Mouse (Mus musculus) ovary, postnatal 10 days (tissue): ENCODE measurements around the gene Usp24.
A peak's percentile ranks its signal among the peaks of the same experiment; 100 is the strongest.

ENCODE experiments used
- DNase-seq: peaks from one replicate; pipeline ENCODE4 v3.0.0; 2022; ENCODE audit warnings: low spot score

Gene Usp24

DNA sequence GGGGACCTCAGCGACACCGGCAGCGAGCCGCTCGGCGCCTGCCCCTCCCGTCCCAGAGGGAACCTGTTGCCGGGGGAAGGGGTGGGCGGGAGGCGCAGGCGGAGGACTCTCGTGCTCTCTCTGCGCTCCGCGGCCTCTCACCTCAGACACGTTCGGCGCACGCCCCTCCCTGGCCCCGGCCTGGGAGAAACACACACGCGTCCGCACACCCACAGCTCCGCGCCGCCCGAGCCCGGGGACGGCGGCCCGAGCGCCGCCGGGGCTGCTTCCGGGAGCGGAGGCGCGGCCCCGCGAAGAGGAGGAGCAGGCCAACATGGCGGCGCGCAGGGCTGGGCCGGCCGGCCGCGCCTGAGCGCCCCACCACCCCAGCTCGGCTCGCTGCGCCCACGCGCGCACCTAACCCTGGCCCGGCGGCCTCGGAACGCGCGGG lies at the start of gene Usp24:
Gene Usp24, plus strand, starts transcription at position 293 of the 430 bp plus-strand sequence.
- peak; percentile 63 for DNase-seq

DNA sequence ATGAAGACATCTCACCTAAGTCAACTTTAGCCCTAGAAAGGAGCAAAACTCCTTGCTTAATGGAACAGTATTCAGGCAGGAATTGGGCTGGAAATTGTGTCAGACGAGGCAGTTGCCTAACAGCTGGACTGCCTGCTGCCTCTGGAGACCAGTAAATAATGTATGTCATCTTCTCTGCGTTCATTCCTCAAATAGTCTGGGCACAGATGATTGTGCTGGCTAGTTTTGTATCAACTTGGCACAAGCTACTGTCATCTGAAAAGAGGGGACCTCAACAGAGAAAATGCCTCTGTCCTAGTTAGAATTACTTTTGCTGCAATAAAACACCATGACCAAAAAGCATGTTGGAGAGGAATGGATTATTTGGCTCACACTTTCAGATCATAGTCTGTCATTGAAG lies 39.1 kb upstream of the Usp24 start:
- DNase-seq = no peak

DNA sequence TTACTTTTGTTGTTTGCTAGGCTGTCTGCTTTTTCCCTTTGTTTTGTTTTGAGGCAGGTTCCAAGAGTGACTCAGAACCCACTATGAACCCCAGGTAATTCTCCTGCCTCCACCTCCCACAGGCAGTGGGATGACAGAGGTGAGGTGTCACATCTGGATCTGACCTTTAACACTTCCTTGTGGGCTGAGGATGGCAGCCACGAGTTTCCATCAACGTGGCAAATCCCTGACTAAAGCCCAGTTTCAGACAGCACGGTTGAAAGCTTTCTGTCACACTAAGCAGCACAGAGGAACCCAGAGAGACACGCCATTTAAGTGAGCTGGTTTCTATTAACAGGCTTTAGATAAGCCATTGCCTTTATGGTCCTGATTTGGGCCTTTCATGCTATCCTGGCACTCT lies 36.8 kb upstream of the Usp24 start:
- no peak for DNase-seq

DNA sequence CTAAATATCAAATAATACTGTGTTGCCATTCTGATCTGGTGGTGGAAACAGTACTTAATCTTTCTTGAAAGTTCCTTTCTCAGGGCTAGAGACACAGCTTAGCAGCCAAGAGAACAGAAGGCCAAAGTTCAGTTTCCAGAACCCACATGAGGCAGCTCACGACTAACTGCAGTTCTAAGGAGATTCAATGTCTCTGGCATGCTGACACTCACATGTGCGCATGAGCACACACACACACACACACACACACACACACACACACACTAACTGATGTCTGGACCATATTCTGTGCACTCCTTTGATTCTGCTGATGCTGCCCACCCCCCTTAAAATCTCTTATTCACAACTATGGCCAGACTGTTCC lies 34.9 kb upstream of the Usp24 start:
- DNase-seq = no peak

DNA sequence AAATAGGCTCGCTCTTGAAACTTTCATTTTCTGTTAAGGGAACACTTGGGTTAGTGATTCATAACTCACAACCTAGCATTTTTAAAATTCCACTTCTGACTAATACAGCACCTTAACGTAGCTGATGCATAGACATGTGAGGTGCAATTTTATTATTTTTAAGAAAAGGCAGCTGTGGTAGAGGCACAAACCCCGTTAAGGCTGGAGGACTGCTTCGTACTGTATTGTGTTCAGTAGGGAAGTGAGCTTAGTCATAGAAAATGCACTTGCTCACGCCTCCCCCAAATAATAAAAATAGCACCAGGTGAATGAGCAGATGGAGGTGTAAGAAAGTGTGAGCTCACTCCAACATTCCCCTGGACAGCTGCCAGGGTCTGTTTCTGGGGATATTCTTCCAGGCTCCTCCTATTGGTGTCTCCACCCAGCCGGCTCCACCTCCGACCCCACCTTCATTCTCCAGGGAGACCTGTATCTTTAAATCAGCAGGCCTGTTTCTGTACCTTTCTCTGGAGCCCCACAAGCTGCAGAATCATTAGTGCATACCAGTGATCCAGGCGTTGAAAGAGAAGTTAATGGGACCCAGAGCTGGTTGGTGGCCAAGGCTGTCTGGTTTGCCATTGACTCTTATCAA lies 34.4 kb upstream of the Usp24 start:
- no peak for DNase-seq

DNA sequence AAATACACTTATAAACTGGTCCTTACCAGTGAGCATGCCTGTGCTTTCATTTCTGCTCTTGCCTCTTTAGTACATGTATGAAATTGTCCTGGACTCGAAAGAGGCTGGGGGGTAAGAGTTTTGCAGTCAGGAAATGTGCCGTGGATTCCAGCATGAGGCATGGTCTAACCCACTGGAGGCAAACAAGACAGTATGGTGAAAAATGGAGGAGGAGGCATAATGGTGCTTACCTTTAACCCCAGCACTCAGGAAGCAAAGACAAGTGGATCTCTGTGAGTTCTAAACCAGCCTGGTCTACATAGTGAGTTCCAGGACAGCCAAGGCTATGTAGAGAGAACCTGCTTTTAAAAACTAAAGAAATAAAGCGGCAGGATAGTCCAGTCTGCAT lies 33.9 kb upstream of the Usp24 start:
- DNase-seq = no peak

DNA sequence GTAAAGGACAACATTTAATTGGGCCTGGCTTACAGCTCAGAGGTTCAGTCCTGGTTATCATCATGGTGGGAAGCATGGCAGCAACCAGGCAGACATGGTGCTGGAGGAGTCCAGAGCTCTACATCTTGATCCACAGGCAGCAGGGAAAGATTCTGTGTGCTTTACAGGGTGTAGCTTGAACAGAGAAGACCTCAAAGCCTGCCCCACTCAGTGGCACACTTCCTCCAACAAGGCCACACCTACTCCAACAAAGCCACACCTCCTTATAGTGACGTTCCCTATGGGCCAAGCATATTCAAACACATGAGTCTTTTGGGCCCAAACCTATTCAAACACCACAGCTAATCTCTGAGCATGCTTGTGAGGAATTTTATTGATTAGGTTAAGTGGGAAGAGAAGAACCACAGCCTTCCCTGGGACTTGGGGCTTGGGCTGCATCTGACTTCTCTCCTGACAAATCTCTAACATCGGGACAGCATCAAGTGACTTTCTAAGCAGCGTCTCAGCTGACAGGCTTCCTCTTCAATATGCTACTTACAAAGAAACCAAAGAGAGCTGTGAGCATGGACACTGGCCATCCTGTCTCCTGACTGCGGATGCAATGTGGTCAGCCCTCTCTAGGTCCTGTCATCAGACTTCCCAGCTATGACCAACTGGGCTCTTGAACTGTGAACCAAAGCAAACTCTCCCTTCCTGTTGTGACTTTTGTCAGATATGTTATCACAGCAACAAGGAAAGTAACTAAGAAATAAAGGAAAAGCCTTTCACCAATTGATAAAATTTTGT lies 28.9 kb upstream of the Usp24 start:
- no peak for DNase-seq

DNA sequence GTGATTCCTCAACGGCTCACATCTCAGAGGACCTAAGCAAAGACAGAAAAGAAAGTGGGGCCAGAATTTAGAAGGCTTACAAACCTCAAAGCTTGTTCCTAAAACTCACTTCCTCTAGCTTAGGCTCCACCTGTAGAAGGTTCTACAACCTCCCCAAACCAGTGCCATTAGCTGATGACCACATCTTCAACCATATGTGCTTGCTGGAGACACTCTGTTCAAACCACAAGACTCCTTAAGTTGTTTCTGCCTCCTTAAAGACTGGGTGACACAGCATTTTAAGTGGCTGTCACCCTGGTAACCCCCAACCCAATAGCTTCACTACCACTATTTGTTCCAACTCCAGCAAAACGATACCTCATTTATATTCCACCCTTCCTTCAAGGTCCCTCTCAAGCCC lies 25.8 kb upstream of the Usp24 start:
- no peak for DNase-seq

DNA sequence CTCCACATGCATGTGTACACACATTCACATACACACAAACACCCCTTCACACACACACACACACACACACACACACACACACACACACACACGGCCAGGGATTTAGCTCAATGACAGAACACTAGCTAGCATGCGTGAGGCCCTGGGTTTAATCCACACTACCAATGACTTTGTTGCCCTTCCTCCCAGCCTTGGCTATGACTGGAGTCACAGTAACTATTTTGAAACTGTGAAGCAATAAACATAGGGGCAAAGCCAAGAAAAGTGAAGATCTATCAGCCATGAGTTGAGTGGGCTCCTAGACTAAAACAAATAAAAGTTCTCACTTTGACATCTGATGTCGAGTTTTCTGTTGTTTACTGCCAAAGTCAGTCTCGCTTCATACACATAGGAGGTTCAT lies 23.2 kb upstream of the Usp24 start:
- no peak for DNase-seq

DNA sequence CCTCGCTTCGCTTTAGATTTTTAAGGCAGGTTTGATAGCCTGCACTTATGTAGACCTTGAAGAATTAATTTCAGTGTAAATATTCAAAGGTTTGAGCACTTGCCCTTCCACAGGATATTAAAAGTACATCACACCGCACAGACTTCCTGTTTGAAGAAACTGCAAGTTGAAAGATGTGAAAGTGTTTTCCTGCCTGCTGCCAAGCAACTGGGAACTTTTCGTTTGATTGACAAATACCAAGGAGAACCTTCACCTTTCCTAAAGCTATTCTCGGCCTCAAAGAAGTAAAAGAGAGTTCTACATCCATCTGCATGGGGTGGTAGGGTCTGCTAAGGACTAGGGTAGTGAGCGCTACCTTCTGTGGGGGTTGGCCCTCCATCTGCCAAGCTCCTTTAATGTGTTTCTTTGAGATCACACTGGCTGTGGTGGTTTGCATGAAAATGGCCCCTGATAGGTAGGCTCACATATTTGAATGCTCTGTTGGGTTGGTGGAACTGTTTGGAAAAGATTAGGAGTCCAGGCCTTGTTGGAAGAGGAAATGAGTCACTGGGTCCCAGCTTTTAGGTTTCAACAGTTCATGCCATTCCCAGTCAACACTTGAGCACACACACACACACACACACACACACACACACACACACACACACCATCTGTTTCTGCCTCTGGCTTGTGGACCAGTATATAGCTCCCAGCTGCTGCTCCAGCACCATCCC lies 22.5 kb upstream of the Usp24 start:
- DNase-seq = no peak

DNA sequence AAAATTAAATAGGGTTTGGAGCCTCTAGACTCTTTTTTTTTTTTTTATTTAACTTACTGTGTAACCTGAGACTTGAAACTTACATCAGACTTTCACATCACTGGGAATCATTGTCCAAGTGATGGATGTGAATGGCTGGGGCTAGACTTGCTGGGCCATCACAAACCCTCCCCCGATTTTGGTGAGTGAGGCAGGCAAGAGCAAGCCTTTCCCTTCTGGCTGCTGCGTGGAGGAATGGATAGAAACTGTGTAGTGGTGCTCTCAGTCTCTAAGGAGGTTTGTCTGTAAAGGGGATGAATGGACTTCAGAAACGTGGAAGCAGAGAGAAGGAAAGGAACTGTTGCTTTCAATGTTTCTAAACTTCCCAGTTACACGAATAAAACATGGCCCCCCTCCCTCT lies 20.3 kb upstream of the Usp24 start:
- no peak for DNase-seq

DNA sequence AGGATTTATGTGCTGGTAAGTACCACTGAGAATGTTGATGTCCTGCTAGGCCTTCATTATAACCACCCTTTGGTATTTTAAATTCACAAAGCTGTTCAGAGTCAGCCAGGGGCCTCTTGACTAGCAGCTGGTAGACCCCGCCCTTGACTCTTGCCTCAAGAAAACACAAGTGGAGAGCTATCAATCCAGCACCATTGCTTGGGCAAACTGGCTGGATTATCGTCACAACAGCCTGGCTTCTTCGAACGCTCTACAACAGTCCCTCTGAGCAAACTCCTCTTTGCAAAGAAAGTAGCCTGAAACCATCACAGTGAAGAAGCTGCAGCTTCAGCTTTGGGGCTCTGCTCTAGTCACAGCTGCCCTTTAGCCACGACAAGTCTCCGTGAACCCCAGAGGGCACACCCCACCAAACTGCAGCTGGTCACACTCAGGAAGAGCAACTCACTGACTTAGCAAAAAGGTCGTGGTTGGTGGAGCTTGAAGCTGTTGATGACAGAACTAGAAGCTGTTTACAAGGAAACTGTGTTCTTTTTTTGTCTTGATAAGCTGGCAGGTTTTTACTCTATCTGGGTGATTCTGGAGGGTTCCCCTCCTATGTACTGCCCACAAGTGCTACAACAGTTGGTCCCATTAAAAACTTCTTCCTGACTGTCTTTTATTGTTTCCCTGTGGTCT lies 19.5 kb upstream of the Usp24 start:
- DNase-seq = no peak

DNA sequence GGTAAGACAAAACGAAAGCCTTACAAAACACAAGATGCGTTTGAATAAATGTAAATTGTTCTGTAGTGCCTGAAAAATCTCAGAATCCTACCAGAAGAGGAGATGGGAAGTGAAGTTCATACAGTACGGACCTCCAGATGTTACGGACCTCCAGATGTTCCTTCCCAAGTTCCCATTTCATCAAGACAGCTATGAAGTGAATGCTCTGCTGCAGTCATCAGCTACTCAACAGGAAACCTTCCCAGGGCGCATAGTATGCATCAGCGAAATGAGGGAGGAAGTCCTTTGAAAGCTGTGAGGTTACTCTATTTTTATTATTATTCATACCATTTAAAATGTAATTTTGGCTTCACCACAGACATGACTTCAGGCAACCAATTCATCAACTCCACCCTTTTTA lies 14.7 kb upstream of the Usp24 start:
- no peak for DNase-seq

DNA sequence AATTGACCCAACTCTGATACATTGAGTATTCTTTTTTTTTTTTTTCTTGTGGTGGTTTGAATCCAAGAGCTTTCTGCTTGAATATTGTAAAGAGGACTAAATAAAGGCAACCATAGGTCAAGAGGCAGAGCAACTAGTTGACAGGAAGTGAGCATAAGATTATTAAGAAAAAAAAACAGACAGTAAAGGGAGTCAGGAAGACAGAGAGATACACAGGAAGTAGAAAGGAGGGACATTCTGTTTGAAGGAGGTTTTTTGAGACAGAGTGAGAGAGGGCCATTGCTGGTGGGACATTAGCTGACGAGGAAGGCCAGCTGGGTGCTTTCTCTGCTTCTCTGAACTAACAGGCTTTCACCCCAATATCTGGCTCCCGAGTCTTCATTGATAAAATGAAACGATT lies 7.9 kb upstream of the Usp24 start:
- no peak for DNase-seq

DNA sequence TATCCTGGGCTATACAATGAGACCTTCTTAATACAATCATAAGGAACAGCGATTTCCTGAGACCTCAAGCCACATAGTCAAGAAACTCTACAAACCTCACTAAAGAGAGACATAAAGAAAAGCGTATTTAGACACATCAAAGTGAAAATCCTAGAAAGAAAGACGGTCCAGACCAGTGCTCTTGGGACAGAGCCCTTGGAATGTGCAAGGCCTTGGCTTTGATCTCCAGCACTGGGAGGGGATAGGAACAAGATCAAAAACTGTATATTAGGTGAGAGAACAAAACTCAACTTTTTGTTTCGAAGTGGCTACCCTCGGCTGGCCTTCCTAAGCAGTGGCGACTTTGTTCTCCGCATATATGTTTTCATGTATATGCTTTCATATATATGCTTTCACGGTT lies 3.4 kb upstream of the Usp24 start:
- no peak for DNase-seq

DNA sequence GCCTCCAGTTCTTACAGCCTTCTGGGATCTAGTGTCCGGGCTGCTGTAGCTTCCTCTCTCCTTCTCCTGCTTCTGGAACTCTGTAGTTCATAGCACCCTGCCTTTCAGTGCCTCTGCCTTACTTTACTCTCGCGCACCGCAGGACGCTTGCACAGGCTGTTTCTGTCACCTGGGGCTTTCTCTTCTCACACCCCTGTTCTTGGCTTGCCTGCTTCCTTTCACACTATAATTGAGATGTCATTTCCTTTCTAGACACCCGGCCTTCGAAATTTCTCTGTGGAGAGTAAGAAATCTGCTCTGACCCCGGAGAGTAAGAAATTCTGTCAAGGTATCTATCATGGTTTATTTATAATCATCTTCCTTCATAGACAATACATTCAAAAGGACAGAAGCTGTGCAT lies 2.9 kb upstream of the Usp24 start:
- no peak for DNase-seq

DNA sequence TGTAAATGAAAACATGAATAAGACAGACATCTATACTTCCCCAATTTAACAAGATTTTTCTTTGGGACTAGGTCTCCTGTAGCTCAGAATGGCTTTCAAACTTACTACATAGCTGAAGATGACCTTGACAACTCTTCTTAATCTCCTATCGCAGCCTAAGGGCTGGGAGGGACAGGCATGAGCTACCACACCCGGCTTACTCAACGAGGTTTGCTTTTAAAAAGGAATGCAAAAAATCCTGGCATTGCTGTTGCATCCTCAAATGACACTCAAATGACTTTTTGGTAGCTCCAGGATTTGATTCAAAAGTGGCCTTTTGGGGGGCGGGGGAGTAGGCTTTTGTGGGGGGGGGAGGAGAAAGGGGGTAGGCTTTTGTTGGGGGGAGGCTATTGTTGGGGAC lies 2.1 kb upstream of the Usp24 start:
- DNase-seq = no peak

DNA sequence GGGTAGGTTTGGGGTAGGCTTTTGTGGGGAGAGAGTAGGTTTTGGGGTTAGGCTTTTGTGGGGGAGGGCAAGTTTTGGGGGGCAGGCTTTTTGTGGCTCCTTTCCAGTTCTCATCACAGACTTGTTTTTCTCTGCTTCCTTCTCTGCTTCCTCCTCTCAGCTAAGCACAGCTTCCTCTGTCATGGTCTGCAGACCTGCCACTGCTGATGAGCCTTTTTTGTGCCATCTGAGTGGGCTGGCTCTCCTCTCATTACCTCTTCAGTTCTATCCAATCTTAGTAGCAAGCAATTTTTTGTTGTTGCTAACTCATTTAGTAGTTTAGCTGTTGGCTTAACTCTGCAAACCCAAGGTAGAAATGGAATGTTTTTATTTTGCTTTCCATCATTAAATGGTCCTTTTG lies 1.7 kb upstream of the Usp24 start:
- no peak for DNase-seq

DNA sequence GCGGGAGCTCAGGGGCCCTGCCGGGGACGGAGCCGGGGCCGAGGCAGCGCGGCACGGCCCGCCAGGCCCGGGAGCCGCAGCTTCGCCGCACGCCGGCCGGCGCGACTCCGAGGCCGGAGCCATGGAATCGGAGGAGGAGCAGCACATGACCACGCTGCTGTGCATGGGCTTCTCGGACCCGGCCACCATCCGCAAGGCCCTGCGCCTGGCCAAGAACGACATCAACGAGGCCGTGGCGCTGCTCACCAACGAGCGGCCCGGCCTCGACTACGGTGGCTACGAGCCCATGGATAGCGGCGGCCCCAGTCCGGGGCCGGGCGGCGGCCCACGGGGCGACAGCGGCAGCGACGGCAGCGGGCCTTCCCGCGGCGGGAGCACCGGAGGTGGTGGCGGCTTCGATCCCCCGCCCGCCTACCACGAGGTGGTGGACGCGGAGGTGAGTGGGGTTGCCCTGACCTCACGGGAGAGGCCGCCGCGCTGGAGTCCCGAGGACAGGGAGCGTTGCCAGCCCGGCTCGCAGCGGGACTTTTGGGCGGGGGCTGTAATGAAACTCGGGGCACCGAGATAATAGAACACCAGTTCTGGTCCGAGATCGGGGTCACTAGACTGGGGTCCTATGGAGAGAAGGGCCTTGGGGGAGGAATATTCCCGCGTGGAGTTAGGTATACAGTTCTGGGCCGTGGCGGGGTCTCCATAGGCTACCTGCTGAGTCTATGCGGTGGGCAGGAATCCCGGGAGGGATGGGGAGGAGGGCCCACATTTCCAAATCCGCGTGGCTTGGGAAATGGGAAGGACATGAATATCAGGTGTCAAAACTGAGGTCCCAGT lies 552 bp downstream of the Usp24 start:
- DNase-seq = peak; percentile 48

DNA sequence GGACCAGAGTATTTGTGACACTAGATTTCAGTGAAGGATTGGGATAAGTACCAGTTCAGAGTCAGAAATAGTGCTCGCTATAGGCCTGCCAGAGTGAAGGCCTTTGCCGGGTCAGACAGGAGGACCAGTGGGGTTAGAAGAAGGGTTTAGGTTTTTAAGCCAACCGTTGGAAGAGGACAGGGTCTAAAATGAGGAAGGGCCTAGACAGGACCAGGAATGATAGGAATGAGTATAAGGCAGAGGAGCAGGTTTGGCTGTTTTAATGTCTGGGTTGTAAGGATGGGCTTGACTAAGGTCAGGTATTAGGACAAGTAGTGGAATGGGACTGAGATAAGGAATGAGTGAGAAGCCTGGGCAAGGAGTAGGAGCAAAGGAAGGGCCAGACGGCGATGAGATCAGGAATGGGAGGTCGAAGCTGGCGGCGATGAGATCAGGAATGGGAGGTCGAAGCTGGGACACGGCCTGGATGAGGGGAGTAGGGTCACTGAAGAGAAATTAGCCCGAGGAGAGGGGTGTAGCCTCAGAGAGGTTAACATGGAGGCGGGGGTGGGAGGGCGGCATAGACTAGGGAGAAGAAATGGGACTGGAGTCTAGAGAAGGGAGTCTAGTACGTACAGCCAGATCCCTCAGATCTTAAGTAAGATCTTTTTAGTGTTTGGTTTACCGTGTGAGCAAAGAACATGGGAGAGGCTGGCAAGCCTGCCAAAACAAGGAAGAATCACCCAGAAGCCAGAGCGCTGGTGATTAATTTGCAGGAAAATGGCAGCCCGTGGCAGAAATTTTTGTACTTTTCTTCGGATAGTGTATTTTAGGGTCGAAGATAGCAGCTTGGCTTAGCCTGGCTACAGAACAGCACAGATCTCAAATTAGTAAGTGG lies 1.4 kb downstream of the Usp24 start:
- no peak for DNase-seq

DNA sequence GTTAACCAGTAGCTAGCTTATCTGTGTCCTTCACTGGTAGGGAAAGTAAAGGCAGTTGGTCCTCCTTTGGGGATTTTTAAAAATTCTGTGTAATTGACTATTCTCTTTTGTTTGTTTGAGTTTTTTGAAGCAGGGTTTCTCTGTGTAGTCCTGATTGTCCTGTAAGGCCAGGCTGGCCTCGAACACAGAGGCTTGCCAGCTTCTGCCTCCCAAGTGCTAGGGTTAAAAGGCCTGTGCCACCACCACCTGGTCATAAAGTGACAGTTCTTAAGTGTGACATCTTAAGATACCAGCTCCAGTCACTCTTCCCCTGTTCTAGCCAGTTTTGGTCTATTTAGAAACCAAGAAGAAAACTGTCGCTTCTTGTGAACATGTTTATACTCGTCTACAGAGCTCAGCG lies 2.2 kb downstream of the Usp24 start:
- DNase-seq = no peak
